Mouse (Mus musculus): Measurements from ENCODE around the gene Kdf1. TPM values are rescaled to one million over a fixed set of nuclear protein-coding genes. Genes with fewer than 3 reads are reported as not detected.

Gene Kdf1
- polyA plus RNA-seq, 1 experiment, result 0.01 TPM

GRCm38 (mm10) chr4:133489489-133490245 is 29.1 kb upstream of the Kdf1 start:
- Histone ChIP-seq H3K79me2 (ENCODE audit: control insufficient read depth, insufficient read depth) (no peaks in the 10 kb centered on the region), H3K4me3 (no peak overlapping the region), H3K27me3 (ENCODE audit: control insufficient read depth, insufficient read depth, insufficient read length) (no peaks in the 10 kb centered on the region), H3K4me2 (ENCODE audit: low read depth) (peak overlapping the region; percentile 3), H3ac (ENCODE audit: control insufficient read depth, insufficient read length) (no peak overlapping the region), H3K36me3 (ENCODE audit: control insufficient read depth, insufficient read depth) (no peaks in the 10 kb centered on the region)
- TF ChIP-seq MYOD1 (IDR thresholded peaks at IDR 0.05; ENCODE audit: control insufficient read depth in 1 of 3, insufficient read length in 2 of 3, low read depth in 2 of 3) (peak in 2 of 3 experiments; percentile 82 to 92), TCF12 (IDR thresholded peaks at IDR 0.05; ENCODE audit: insufficient read depth, poor library complexity, severe bottlenecking) (no peak), TCF3 (IDR thresholded peaks at IDR 0.05; ENCODE audit: insufficient read length, low read depth) (peak; percentile 53), MYOG (IDR thresholded peaks at IDR 0.05; ENCODE audit: control insufficient read depth in 1 of 3, insufficient read depth in 1 of 3, insufficient read length in 2 of 3, low read depth in 2 of 3) (peak in 2 of 3 experiments; percentile 68 to 92)

GRCm38 (mm10) chr4:133491800-133492199 is 27.0 kb upstream of the Kdf1 start:
- TF ChIP-seq POLR2AphosphoS2 (IDR thresholded peaks at IDR 0.05; ENCODE audit: insufficient read length, low read depth) (no peak), E2F4 (IDR thresholded peaks at IDR 0.05; ENCODE audit: insufficient read depth) (no peak), USF1 (IDR thresholded peaks at IDR 0.05; ENCODE audit: low read depth) (no peak), CEBPB (IDR thresholded peaks at IDR 0.05; ENCODE audit: insufficient read depth, poor library complexity, severe bottlenecking) (no peak), MYOG (IDR thresholded peaks at IDR 0.05; ENCODE audit: control insufficient read depth in 1 of 3, insufficient read depth in 1 of 3, insufficient read length in 2 of 3, low read depth in 2 of 3) (no peak), TCF12 (IDR thresholded peaks at IDR 0.05; ENCODE audit: insufficient read depth, poor library complexity, severe bottlenecking) (no peak), TCF3 (IDR thresholded peaks at IDR 0.05; ENCODE audit: insufficient read length, low read depth) (no peak), SRF (IDR thresholded peaks at IDR 0.05; ENCODE audit: control insufficient read depth, insufficient read length, low read depth) (no peak), POLR2A (IDR thresholded peaks at IDR 0.05; ENCODE audit: insufficient read length, low read depth) (no peak), REST (IDR thresholded peaks at IDR 0.05; ENCODE audit: insufficient read depth, insufficient read length) (no peak), MAX (IDR thresholded peaks at IDR 0.05; ENCODE audit: low read depth) (no peak), MYOD1 (IDR thresholded peaks at IDR 0.05; ENCODE audit: control insufficient read depth in 1 of 3, insufficient read length in 2 of 3, low read depth in 2 of 3) (no peak)
- no peaks in the 10 kb centered on the region for H3K79me2 ChIP-seq (ENCODE audit: control insufficient read depth, insufficient read depth)
- peaks cover 3% of the 10 kb centered on the region for H3K27me3 ChIP-seq (ENCODE audit: control insufficient read depth, insufficient read depth, insufficient read length)
- no peak overlapping the region for H3K4me3 ChIP-seq
- no peaks in the 10 kb centered on the region for H3K36me3 ChIP-seq (ENCODE audit: control insufficient read depth, insufficient read depth)
- H3K4me2 ChIP-seq (ENCODE audit: low read depth), result peak overlapping the region; percentile 46
- H3ac ChIP-seq (ENCODE audit: control insufficient read depth, insufficient read length), result no peak overlapping the region

GRCm38 (mm10) chr4:133493895-133494294 is 24.9 kb upstream of the Kdf1 start:
- peak overlapping the region; percentile 74 for H3K4me2 ChIP-seq (ENCODE audit: low read depth)
- TF ChIP-seq TCF12 (IDR thresholded peaks at IDR 0.05; ENCODE audit: insufficient read depth, poor library complexity, severe bottlenecking) (no peak), E2F4 (IDR thresholded peaks at IDR 0.05; ENCODE audit: insufficient read depth) (no peak), SRF (IDR thresholded peaks at IDR 0.05; ENCODE audit: control insufficient read depth, insufficient read length, low read depth) (no peak), POLR2A (IDR thresholded peaks at IDR 0.05; ENCODE audit: insufficient read length, low read depth) (no peak), MYOG (IDR thresholded peaks at IDR 0.05; ENCODE audit: control insufficient read depth in 1 of 3, insufficient read depth in 1 of 3, insufficient read length in 2 of 3, low read depth in 2 of 3) (no peak), REST (IDR thresholded peaks at IDR 0.05; ENCODE audit: insufficient read depth, insufficient read length) (no peak), MYOD1 (IDR thresholded peaks at IDR 0.05; ENCODE audit: control insufficient read depth in 1 of 3, insufficient read length in 2 of 3, low read depth in 2 of 3) (no peak), MAX (IDR thresholded peaks at IDR 0.05; ENCODE audit: low read depth) (no peak), USF1 (IDR thresholded peaks at IDR 0.05; ENCODE audit: low read depth) (no peak), TCF3 (IDR thresholded peaks at IDR 0.05; ENCODE audit: insufficient read length, low read depth) (no peak), CEBPB (IDR thresholded peaks at IDR 0.05; ENCODE audit: insufficient read depth, poor library complexity, severe bottlenecking) (no peak), POLR2AphosphoS2 (IDR thresholded peaks at IDR 0.05; ENCODE audit: insufficient read length, low read depth) (no peak)
- no peaks in the 10 kb centered on the region for H3K79me2 ChIP-seq (ENCODE audit: control insufficient read depth, insufficient read depth)
- no peak overlapping the region for H3K4me3 ChIP-seq
- no peak overlapping the region for H3ac ChIP-seq (ENCODE audit: control insufficient read depth, insufficient read length)
- H3K36me3 ChIP-seq (ENCODE audit: control insufficient read depth, insufficient read depth), result no peaks in the 10 kb centered on the region
- peaks cover 19% of the 10 kb centered on the region for H3K27me3 ChIP-seq (ENCODE audit: control insufficient read depth, insufficient read depth, insufficient read length)

GRCm38 (mm10) chr4:133494432-133494831 is 24.3 kb upstream of the Kdf1 start:
- Histone ChIP-seq H3K4me3 (no peak overlapping the region), H3K27me3 (ENCODE audit: control insufficient read depth, insufficient read depth, insufficient read length) (peaks cover 24% of the 10 kb centered on the region), H3K79me2 (ENCODE audit: control insufficient read depth, insufficient read depth) (no peaks in the 10 kb centered on the region), H3K36me3 (ENCODE audit: control insufficient read depth, insufficient read depth) (no peaks in the 10 kb centered on the region), H3ac (ENCODE audit: control insufficient read depth, insufficient read length) (no peak overlapping the region), H3K4me2 (ENCODE audit: low read depth) (peak overlapping the region; percentile 74)
- TF ChIP-seq E2F4 (IDR thresholded peaks at IDR 0.05; ENCODE audit: insufficient read depth), result no peak
- no peak for TF ChIP-seq MYOG (IDR thresholded peaks at IDR 0.05; ENCODE audit: control insufficient read depth in 1 of 3, insufficient read depth in 1 of 3, insufficient read length in 2 of 3, low read depth in 2 of 3)
- TF ChIP-seq TCF3 (IDR thresholded peaks at IDR 0.05; ENCODE audit: insufficient read length, low read depth), result no peak
- no peak for TF ChIP-seq POLR2AphosphoS2 (IDR thresholded peaks at IDR 0.05; ENCODE audit: insufficient read length, low read depth)
- TF ChIP-seq REST (IDR thresholded peaks at IDR 0.05; ENCODE audit: insufficient read depth, insufficient read length), result no peak
- no peak for TF ChIP-seq CEBPB (IDR thresholded peaks at IDR 0.05; ENCODE audit: insufficient read depth, poor library complexity, severe bottlenecking)
- TF ChIP-seq POLR2A (IDR thresholded peaks at IDR 0.05; ENCODE audit: insufficient read length, low read depth), result no peak
- TF ChIP-seq MYOD1 (IDR thresholded peaks at IDR 0.05; ENCODE audit: control insufficient read depth in 1 of 3, insufficient read length in 2 of 3, low read depth in 2 of 3), result no peak
